Mouse (Mus musculus): ENCODE results near the gene Gpr153. TPM values are rescaled to one million over a fixed set of nuclear protein-coding genes. Genes with fewer than 3 reads are reported as not detected.

The Gpr153 gene
- polyA plus RNA-seq, 1 experiment from 2014 or later = 14.0 TPM

DNA sequence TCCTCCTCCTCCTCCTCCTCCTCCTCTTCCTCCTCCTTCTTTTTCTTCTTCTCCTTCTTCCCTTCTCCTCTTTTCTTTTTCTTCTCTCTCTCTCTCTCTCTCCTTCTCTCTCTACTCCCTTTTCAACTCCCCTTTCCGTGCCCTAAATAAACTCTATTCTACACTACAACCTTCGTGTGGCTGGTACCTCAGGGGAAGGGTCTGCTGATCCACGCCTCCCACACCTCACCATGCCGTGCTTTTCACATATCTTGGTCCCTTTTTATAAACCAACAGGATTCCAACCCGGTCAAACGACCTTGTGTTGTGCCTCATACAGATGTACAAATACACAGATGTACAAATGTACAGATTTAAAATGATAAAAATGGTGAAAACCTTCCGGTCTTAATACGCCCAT is 22.3 kb downstream of the Gpr153 start:
- H3K4me1 ChIP-seq (ENCODE audit: control insufficient read depth, insufficient read depth, low read length) = peaks cover 25% of the 10 kb centered on the region
- DNase-seq = no peak

DNA sequence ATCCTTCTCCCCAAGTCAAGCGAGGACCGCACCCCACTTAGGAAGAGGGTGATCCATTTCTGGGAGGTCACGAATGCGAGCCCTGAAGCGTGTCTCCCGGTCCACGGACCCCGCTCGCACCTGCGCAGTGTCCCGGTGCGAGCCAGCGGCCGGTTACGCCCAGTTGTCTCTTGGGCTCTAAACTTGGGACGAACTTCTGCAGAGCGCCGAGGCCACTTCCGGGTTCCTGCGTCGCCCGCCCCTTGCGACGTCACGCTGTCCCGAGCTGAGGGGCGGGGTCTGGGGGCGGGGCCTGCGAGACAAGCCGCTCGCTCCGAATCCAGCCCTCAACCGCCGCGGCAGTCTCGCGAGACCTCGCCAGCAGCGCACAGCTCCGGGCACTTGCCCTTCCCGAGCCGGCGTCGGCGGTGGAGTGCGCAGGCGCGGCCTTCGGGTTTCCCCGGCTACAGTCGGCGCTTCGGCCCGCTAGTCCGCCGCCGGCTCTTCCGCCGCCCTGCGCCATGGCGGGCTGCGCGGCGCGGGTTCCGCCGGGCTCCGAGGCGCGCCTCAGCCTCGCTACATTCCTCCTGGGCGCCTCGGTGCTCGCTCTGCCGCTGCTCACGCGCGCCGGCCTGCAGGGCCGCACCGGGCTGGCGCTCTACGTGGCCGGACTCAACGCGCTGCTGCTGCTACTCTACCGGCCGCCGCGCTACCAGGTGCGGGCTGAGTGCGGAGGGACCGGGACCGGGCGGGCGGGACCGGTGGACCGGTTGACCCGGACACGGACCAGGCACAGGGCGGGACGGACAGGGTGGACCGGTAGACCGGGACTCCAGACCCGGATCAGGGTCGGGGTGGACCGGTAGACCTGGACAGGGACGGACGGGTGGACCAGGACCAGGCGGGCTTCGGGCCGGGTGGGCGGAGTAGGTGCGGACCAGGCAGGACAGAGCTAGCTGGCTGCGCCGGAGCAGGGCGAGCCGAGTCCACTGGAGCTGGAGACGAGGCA is 23.1 kb downstream of the Gpr153 start, which contains the start of gene Icmt:
Gene Icmt (plus strand): TSS at position 354 of the 988 bp plus-strand sequence.
- under 1% methylated on average over 119 of the region's 119 CpGs for WGBS
- peaks cover 25% of the 10 kb centered on the region for H3K4me1 ChIP-seq (ENCODE audit: control insufficient read depth, insufficient read depth, low read length)
- peak; percentile 95 for ATAC-seq (ENCODE audit: low FRiP score, low TSS enrichment)
- H3K27me3 ChIP-seq (ENCODE audit: control insufficient read depth, insufficient read depth, low read length) = peaks cover 42% of the 10 kb centered on the region
- no peaks in the 10 kb centered on the region for H3K9me3 ChIP-seq (ENCODE audit: control insufficient read depth, low read length)
- H3K4me3 ChIP-seq (replicated peaks; ENCODE audit: low read depth, low read length) = peak within 1 kb of the TSS; percentile 89
- peak within 1 kb of the TSS; percentile 96 for H3K4me2 ChIP-seq (ENCODE audit: low read length)
- DNase-seq = peak; percentile 100
- H3K9ac ChIP-seq (replicated peaks; ENCODE audit: low read length) = peak within 1 kb of the TSS; percentile 95
- peaks cover 25% of the 10 kb centered on the region for H3K36me3 ChIP-seq (ENCODE audit: control insufficient read depth, insufficient read depth, low read length)
- H3K27ac ChIP-seq (replicated peaks; ENCODE audit: low read depth, low read length) = peak within 1 kb of the TSS; percentile 79

More for the DNA sequence above, 22.3 kb downstream of the Gpr153 start:
- peak overlapping the region; percentile 89 for H3K4me3 ChIP-seq (replicated peaks; ENCODE audit: low read depth, low read length)
- no peaks in the 10 kb centered on the region for H3K9me3 ChIP-seq (ENCODE audit: control insufficient read depth, low read length)
- H3K4me2 ChIP-seq (ENCODE audit: low read length) = peak overlapping the region; percentile 72
- 25% methylated on average over 8 of the region's 8 CpGs for WGBS
- H3K27ac ChIP-seq (replicated peaks; ENCODE audit: low read depth, low read length) = no peak overlapping the region
- peaks cover 49% of the 10 kb centered on the region for H3K27me3 ChIP-seq (ENCODE audit: control insufficient read depth, insufficient read depth, low read length)
- H3K36me3 ChIP-seq (ENCODE audit: control insufficient read depth, insufficient read depth, low read length) = peaks cover 18% of the 10 kb centered on the region
- no peak overlapping the region; the same call in 1 of the 2 replicates for H3K9ac ChIP-seq (replicated peaks; ENCODE audit: low read length)
- ATAC-seq (ENCODE audit: low FRiP score, low TSS enrichment) = no peak

DNA sequence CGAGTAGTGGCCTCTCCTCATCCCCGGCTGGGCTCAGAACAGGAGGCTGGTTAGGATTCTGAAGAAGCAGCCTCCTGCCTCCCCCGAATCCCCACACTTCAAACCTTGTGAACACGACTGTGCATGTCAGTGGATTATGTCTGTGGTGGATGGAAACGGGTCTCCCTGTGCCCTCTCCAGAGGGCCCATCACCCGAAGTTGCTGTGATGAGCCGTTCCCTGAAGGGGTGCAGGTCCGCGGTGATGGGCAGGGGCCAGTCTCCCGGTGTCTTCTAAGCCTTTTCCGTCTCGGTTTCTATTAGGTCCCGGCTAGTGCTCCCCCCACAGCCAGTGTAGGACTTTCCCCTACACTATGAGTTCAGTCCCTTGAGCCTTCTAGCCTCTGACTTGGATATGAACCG is 24.8 kb downstream of the Gpr153 start:
- ATAC-seq (ENCODE audit: low FRiP score, low TSS enrichment) (no peak), DNase-seq (no peak)
- Histone ChIP-seq H3K4me1 (ENCODE audit: control insufficient read depth, insufficient read depth, low read length) (peaks cover 16% of the 10 kb centered on the region), H3K4me3 (replicated peaks; ENCODE audit: low read depth, low read length) (no peak overlapping the region), H3K9me3 (ENCODE audit: control insufficient read depth, low read length) (no peaks in the 10 kb centered on the region), H3K4me2 (ENCODE audit: low read length) (no peak overlapping the region), H3K27ac (replicated peaks; ENCODE audit: low read depth, low read length) (no peak overlapping the region), H3K9ac (replicated peaks; ENCODE audit: low read length) (no peak overlapping the region; the same call in 1 of the 2 replicates), H3K27me3 (ENCODE audit: control insufficient read depth, insufficient read depth, low read length) (peaks cover 25% of the 10 kb centered on the region), H3K36me3 (ENCODE audit: control insufficient read depth, insufficient read depth, low read length) (peaks cover 41% of the 10 kb centered on the region)
- WGBS = 79% methylated on average over 14 of the region's 14 CpGs

DNA sequence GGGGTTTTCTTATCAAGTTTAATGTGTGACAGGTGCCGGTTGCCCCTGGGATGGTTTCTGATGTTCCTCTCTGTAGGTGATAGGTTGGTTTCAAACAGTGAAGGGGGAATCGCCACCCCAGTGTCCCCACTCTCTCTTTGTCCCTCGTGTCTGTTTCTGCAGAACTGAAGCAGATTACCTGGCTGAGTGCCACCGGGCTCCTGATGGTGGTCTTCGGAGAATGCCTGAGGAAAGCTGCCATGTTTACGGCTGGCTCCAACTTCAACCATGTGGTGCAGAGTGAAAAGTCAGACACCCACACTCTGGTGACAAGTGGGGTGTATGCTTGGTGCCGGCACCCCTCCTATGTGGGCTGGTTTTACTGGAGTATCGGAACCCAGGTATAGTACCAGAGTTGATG is 26.3 kb downstream of the Gpr153 start:
- peaks cover 13% of the 10 kb centered on the region for H3K4me1 ChIP-seq (ENCODE audit: control insufficient read depth, insufficient read depth, low read length)
- no peak overlapping the region for H3K4me3 ChIP-seq (replicated peaks; ENCODE audit: low read depth, low read length)
- H3K9ac ChIP-seq (replicated peaks; ENCODE audit: low read length) = no peak overlapping the region
- 90% methylated on average over 8 of the region's 8 CpGs for WGBS
- no peaks in the 10 kb centered on the region for H3K9me3 ChIP-seq (ENCODE audit: control insufficient read depth, low read length)
- H3K27me3 ChIP-seq (ENCODE audit: control insufficient read depth, insufficient read depth, low read length) = peaks cover 10% of the 10 kb centered on the region; the same call in 1 of the 2 replicates
- H3K27ac ChIP-seq (replicated peaks; ENCODE audit: low read depth, low read length) = no peak overlapping the region
- no peak overlapping the region for H3K4me2 ChIP-seq (ENCODE audit: low read length)
- H3K36me3 ChIP-seq (ENCODE audit: control insufficient read depth, insufficient read depth, low read length) = peaks cover 57% of the 10 kb centered on the region
- ATAC-seq (ENCODE audit: low FRiP score, low TSS enrichment) = no peak
- no peak for DNase-seq

DNA sequence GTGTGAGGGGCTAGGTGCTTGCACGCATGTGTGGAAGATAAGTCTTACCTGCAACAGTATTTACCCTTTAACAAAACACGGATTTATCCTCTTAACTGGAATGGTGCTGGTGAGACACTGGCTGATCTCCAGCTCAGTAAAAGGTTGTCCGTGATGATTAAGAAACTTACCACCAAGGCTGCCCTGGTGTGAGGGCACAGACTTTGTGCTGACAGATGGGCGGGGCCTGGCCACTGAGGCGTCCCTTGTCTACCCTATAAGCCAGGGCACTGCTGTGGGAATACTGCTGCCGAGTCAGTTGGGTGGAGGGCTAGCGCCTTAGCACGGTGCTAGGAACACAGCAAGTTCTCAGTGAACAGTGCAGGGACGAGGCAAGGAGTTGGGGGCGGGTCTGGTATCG is 28.0 kb downstream of the Gpr153 start:
- peaks cover 9% of the 10 kb centered on the region for H3K4me1 ChIP-seq (ENCODE audit: control insufficient read depth, insufficient read depth, low read length)
- peaks cover 61% of the 10 kb centered on the region for H3K36me3 ChIP-seq (ENCODE audit: control insufficient read depth, insufficient read depth, low read length)
- no peak overlapping the region for H3K4me3 ChIP-seq (replicated peaks; ENCODE audit: low read depth, low read length)
- no peaks in the 10 kb centered on the region for H3K9me3 ChIP-seq (ENCODE audit: control insufficient read depth, low read length)
- WGBS = 53% methylated on average over 11 of the region's 11 CpGs
- H3K27me3 ChIP-seq (ENCODE audit: control insufficient read depth, insufficient read depth, low read length) = 0 out of 2 replicates have a peak, but pooled peaks cover 4% of the 10 kb centered on the region
- ATAC-seq (ENCODE audit: low FRiP score, low TSS enrichment) (no peak), DNase-seq (no peak)
- no peak overlapping the region for H3K9ac ChIP-seq (replicated peaks; ENCODE audit: low read length)
- no peak overlapping the region for H3K27ac ChIP-seq (replicated peaks; ENCODE audit: low read depth, low read length)
- H3K4me2 ChIP-seq (ENCODE audit: low read length) = no peak overlapping the region

DNA sequence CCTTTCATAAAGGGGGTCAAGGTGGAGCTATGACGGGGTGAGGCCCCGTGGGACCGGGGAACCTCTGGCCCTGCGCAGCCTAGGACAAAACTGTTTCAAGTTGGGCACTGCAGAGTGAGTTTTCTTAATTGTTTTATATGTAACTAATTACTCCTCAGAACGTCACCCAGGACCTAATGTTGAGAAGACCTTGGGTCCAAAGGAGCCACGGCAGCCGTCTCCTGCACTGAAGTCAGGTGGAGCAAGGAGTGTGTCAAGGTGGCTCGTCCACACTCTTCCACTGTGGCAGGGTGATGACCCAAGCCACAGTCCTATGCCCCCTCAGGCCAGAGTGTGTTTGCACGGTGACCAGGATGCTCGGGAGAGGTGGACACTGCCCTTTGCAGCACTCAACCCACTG is 29.1 kb downstream of the Gpr153 start:
- H3K36me3 ChIP-seq (ENCODE audit: control insufficient read depth, insufficient read depth, low read length) = peaks cover 63% of the 10 kb centered on the region
- no peaks in the 10 kb centered on the region for H3K9me3 ChIP-seq (ENCODE audit: control insufficient read depth, low read length)
- 0 out of 2 replicates have a peak, but pooled peaks cover 4% of the 10 kb centered on the region for H3K27me3 ChIP-seq (ENCODE audit: control insufficient read depth, insufficient read depth, low read length)
- ATAC-seq (ENCODE audit: low FRiP score, low TSS enrichment) (no peak), DNase-seq (no peak)
- H3K4me3 ChIP-seq (replicated peaks; ENCODE audit: low read depth, low read length) = no peak overlapping the region
- H3K4me1 ChIP-seq (ENCODE audit: control insufficient read depth, insufficient read depth, low read length) = peaks cover 5% of the 10 kb centered on the region
- 93% methylated on average over 10 of the region's 10 CpGs for WGBS
- H3K27ac ChIP-seq (replicated peaks; ENCODE audit: low read depth, low read length) = no peak overlapping the region
- H3K9ac ChIP-seq (replicated peaks; ENCODE audit: low read length) = no peak overlapping the region
- H3K4me2 ChIP-seq (ENCODE audit: low read length) = no peak overlapping the region

DNA sequence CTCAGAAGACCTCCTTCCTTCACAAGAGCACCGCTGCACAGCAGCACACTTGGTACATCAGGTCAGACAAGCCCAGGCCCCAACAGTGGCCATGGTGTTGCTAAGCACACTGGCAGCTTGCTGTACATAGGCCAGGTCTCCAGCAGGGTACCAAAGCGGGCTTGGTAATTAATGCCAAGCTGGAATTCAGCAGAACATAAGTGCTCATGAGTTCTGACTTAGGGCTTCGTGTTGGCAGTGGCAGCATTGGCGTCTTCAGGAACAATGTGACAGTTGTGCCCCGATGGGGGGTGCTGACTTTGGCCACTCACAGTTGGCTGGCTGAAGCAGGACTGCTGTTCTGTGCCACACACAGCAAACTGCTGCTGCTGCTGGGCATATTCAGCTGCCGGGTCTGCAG is 30.7 kb downstream of the Gpr153 start:
- H3K27me3 ChIP-seq (ENCODE audit: control insufficient read depth, insufficient read depth, low read length) = peaks cover under 1% of the 10 kb centered on the region; the same call in 1 of the 2 replicates
- H3K4me2 ChIP-seq (ENCODE audit: low read length) = no peak overlapping the region
- no peak for DNase-seq
- no peak overlapping the region for H3K4me3 ChIP-seq (replicated peaks; ENCODE audit: low read depth, low read length)
- H3K9me3 ChIP-seq (ENCODE audit: control insufficient read depth, low read length) = no peaks in the 10 kb centered on the region
- H3K27ac ChIP-seq (replicated peaks; ENCODE audit: low read depth, low read length) = no peak overlapping the region
- H3K9ac ChIP-seq (replicated peaks; ENCODE audit: low read length) = no peak overlapping the region
- no peak for ATAC-seq (ENCODE audit: low FRiP score, low TSS enrichment)
- 95% methylated on average over 6 of the region's 6 CpGs for WGBS
- H3K36me3 ChIP-seq (ENCODE audit: control insufficient read depth, insufficient read depth, low read length) = peaks cover 67% of the 10 kb centered on the region
- H3K4me1 ChIP-seq (ENCODE audit: control insufficient read depth, insufficient read depth, low read length) = no peaks in the 10 kb centered on the region

DNA sequence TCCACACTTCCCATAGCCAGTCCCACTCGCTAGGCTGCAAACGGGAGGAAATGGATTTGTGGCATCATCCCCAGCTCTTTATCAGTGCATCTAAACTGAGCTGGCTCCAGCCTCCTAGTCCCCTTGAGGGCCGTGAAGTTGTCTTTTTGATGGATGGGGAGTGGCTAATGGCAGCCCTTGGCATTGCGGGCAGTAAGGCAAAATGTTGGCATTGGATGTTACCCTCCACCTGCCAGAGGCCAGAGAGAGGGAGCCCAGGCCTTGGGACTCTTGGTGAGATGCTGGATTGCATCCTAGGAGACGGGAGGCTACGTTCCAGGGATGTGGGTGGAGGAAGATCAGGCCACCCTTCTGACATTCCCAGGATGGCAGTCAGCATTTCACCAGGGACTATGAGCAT is 32.0 kb downstream of the Gpr153 start:
- ATAC-seq (ENCODE audit: low FRiP score, low TSS enrichment) = no peak
- Histone ChIP-seq H3K4me1 (ENCODE audit: control insufficient read depth, insufficient read depth, low read length) (no peaks in the 10 kb centered on the region), H3K27ac (replicated peaks; ENCODE audit: low read depth, low read length) (no peak overlapping the region), H3K27me3 (ENCODE audit: control insufficient read depth, insufficient read depth, low read length) (peaks cover 10% of the 10 kb centered on the region), H3K9me3 (ENCODE audit: control insufficient read depth, low read length) (no peaks in the 10 kb centered on the region), H3K36me3 (ENCODE audit: control insufficient read depth, insufficient read depth, low read length) (peaks cover 54% of the 10 kb centered on the region), H3K9ac (replicated peaks; ENCODE audit: low read length) (no peak overlapping the region), H3K4me3 (replicated peaks; ENCODE audit: low read depth, low read length) (no peak overlapping the region), H3K4me2 (ENCODE audit: low read length) (no peak overlapping the region)
- DNase-seq = no peak
- WGBS = 85% methylated on average over 6 of the region's 6 CpGs
